Comparison of ENCODE assay signal across 16 mouse cellular contexts in the genomic region with DNA sequence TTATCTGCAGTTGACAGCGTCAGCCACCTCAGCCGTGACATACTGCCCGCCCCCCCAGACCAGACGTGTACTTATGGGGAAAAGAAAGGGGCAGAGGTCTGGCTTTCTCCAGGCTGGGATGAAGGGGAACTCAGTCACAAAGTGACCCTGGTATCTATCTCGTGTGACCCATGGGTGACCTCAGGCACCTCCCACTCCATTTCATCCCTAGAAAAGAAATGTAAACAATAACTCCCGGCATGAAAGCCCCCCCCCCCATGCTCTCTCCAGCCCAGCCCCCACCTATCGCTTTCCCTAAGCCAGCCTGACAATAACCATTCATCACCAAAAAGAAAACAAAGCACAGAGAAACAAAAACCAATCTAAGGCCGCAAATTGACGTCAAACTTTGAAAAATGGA.
A peak's percentile ranks its signal among the peaks of the same experiment; 100 is the strongest.
DNase-seq lines count a peak whose midpoint lies in the region; ATAC-seq and TF ChIP-seq lines count a peak whose summit lies in the region.
"Had no signal": no experiment of that assay in that cellular context is flagged by ENCODE, and none has a peak within 500 bp of the region (broad histone marks: within the 10 kb centered on the region; RNA-seq: fewer than 3 reads in every experiment).

No protein-coding gene starts in this region.

- H3K27ac ChIP-seq in kidney, embryonic 15.5 days: peak overlapping the region; percentile 78
- no peak overlapping the region for H3K27ac ChIP-seq in limb, embryonic 13.5 days
- H3K27ac ChIP-seq in forebrain, postnatal 0 days (ENCODE audit: low read depth, low read length): no peak overlapping the region
- H3K27ac ChIP-seq: hindbrain, embryonic 15.5 days; liver, embryonic 15.5 days had no signal

- no peaks in the 10 kb centered on the region for H3K27me3 ChIP-seq in kidney, embryonic 15.5 days
- H3K27me3 ChIP-seq in limb, embryonic 13.5 days: 0 out of 2 replicates have a peak, but pooled peaks cover 2% of the 10 kb centered on the region
- H3K27me3 ChIP-seq in forebrain, postnatal 0 days (ENCODE audit: insufficient read depth, low read length): peaks cover 11% of the 10 kb centered on the region; the same call in 1 of the 2 replicates
- H3K27me3 ChIP-seq: embryonic facial prominence, embryonic 13.5 days; liver, embryonic 15.5 days had no signal

- peaks cover 25% of the 10 kb centered on the region for H3K4me1 ChIP-seq in kidney, embryonic 15.5 days
- H3K4me1 ChIP-seq in limb, embryonic 13.5 days: peaks cover 27% of the 10 kb centered on the region
- H3K4me1 ChIP-seq in forebrain, postnatal 0 days (ENCODE audit: insufficient read depth): no peaks in the 10 kb centered on the region
- H3K4me1 ChIP-seq: liver, embryonic 15.5 days had no signal

- H3K9me3 ChIP-seq in kidney, embryonic 15.5 days (replicated peaks): no peaks in the 10 kb centered on the region
- no peaks in the 10 kb centered on the region for H3K9me3 ChIP-seq in limb, embryonic 13.5 days
- H3K9me3 ChIP-seq in forebrain, postnatal 0 days (ENCODE audit: low read length): no peaks in the 10 kb centered on the region
- H3K9me3 ChIP-seq: embryonic facial prominence, embryonic 13.5 days; hindbrain, embryonic 15.5 days; liver, embryonic 15.5 days had no signal

- H3K4me2 ChIP-seq in kidney, embryonic 15.5 days: peak overlapping the region; percentile 7; the same call in 1 of the 2 replicates
- H3K4me2 ChIP-seq in limb, embryonic 13.5 days (replicated peaks): no peak overlapping the region
- no peak overlapping the region for H3K4me2 ChIP-seq in forebrain, postnatal 0 days (ENCODE audit: low read depth)
- H3K4me2 ChIP-seq: embryonic facial prominence, embryonic 13.5 days; hindbrain, embryonic 15.5 days; liver, embryonic 15.5 days had no signal

- no peak overlapping the region for H3K4me3 ChIP-seq in kidney, embryonic 15.5 days (replicated peaks)
- no peak overlapping the region for H3K4me3 ChIP-seq in limb, embryonic 13.5 days
- no peak overlapping the region for H3K4me3 ChIP-seq in forebrain, postnatal 0 days (ENCODE audit: low read depth, low read length)
- H3K4me3 ChIP-seq: embryonic facial prominence, embryonic 13.5 days; hindbrain, embryonic 15.5 days; liver, embryonic 15.5 days had no signal

- H3K36me3 ChIP-seq in kidney, embryonic 15.5 days: no peaks in the 10 kb centered on the region
- no peaks in the 10 kb centered on the region for H3K36me3 ChIP-seq in limb, embryonic 13.5 days
- H3K36me3 ChIP-seq in forebrain, postnatal 0 days (ENCODE audit: insufficient read depth): no peaks in the 10 kb centered on the region
- H3K36me3 ChIP-seq: embryonic facial prominence, embryonic 13.5 days; hindbrain, embryonic 15.5 days; liver, embryonic 15.5 days had no signal

- no peak for TF ChIP-seq CTCF in forebrain, postnatal 0 days (IDR thresholded peaks at IDR 0.05; ENCODE audit: low read depth)

- H3K9ac ChIP-seq in kidney, embryonic 15.5 days: no peak overlapping the region
- no peak overlapping the region for H3K9ac ChIP-seq in limb, embryonic 13.5 days
- no peak overlapping the region for H3K9ac ChIP-seq in forebrain, postnatal 0 days
- H3K9ac ChIP-seq: embryonic facial prominence, embryonic 13.5 days; hindbrain, embryonic 15.5 days; liver, embryonic 15.5 days had no signal

- WGBS in kidney, embryonic 15.5 days: 12% methylated on average over 9 of the region's 9 CpGs
- 20% methylated on average over 9 of the region's 9 CpGs for WGBS in limb, embryonic 13.5 days
- WGBS in forebrain, postnatal 0 days: 17% methylated on average over 9 of the region's 9 CpGs

- ATAC-seq in kidney, embryonic 15.5 days (replicated peaks; ENCODE audit: low FRiP score): no peak
- peak; percentile 11; the same call in 1 of the 2 replicates for ATAC-seq in limb, embryonic 13.5 days (ENCODE audit: low FRiP score, low read depth)
- no peak for ATAC-seq in forebrain, postnatal 0 days
- ATAC-seq: forebrain, embryonic 16.5 days had no signal

- DNase-seq in kidney, adult 18-20 months: no peak
- DNase-seq in embryo, embryonic 10 days (ENCODE audit: low spot score): peak; percentile 75
- peak; percentile 69 for DNase-seq in embryo, embryonic 10.5 days (ENCODE audit: low spot score)
- DNase-seq in right cerebral cortex, postnatal 14 days: no peak
- DNase-seq in forebrain, postnatal 0 days: no peak
- no peak for DNase-seq in left cerebral cortex, adult 9 months (ENCODE audit: low spot score in 2 of 2)
- DNase-seq: cerebellum, adult 9-11 months; kidney, adult 11 months; lung, postnatal 10 days; right cerebral cortex, postnatal 4 days had no signal

Comparison
In these comparisons a context has a peak if more than half of its experiments do, and no peak if none do; other contexts are left out.
1. DNase-seq: peak in embryo, embryonic 10 days (single experiment) and embryo, embryonic 10.5 days (single experiment); none in kidney, adult 18-20 months (single experiment), right cerebral cortex, postnatal 14 days (single experiment), forebrain, postnatal 0 days (single experiment) and left cerebral cortex, adult 9 months (0 of 2).